Mouse (Mus musculus): Measurements from ENCODE around the gene Gatad2b. TPM values are rescaled to one million over a fixed set of nuclear protein-coding genes. Genes with fewer than 3 reads are reported as not detected.
"Not testable (repeated sequence)": the region's sequence is repeated elsewhere in the genome, so short reads cannot be mapped to it uniquely, and the experiment has no call there.

The Gatad2b gene
- polyA plus RNA-seq, 1 experiment, result 0.37 TPM

- Histone ChIP-seq H3K4me3 (replicated peaks) (no peak overlapping the region), H3K4me1 (ENCODE audit: control insufficient read depth) (no peaks in the 10 kb centered on the region), H3K36me3 (ENCODE audit: control insufficient read depth) (peaks cover 4% of the 10 kb centered on the region), H3K27me3 (ENCODE audit: control insufficient read depth) (no peaks in the 10 kb centered on the region), H3K9me3 (ENCODE audit: control insufficient read depth, low read length) (no peaks in the 10 kb centered on the region)
- TF ChIP-seq TAL1 (IDR thresholded peaks at IDR 0.05; ENCODE audit: low read length) (no peak), GATA1 (IDR thresholded peaks at IDR 0.05; ENCODE audit: low read length) (no peak)
Measured at GRCm38 (mm10) chr3:90332485-90332884, 39.5 kb downstream of the Gatad2b start.

- Histone ChIP-seq H3K36me3 (ENCODE audit: control insufficient read depth) (peaks cover 4% of the 10 kb centered on the region), H3K27me3 (ENCODE audit: control insufficient read depth) (no peaks in the 10 kb centered on the region), H3K9me3 (ENCODE audit: control insufficient read depth, low read length) (no peaks in the 10 kb centered on the region), H3K4me3 (replicated peaks) (no peak overlapping the region), H3K4me1 (ENCODE audit: control insufficient read depth) (peaks cover 5% of the 10 kb centered on the region)
- TF ChIP-seq TAL1 (IDR thresholded peaks at IDR 0.05; ENCODE audit: low read length), result no peak
- no peak for TF ChIP-seq GATA1 (IDR thresholded peaks at IDR 0.05; ENCODE audit: low read length)
Measured at GRCm38 (mm10) chr3:90335517-90335916, 42.5 kb downstream of the Gatad2b start.

- TF ChIP-seq GATA1 (IDR thresholded peaks at IDR 0.05; ENCODE audit: low read length), result no peak
- no peak for TF ChIP-seq TAL1 (IDR thresholded peaks at IDR 0.05; ENCODE audit: low read length)
- H3K4me1 ChIP-seq (ENCODE audit: control insufficient read depth), result peaks cover 5% of the 10 kb centered on the region
- no peaks in the 10 kb centered on the region for H3K27me3 ChIP-seq (ENCODE audit: control insufficient read depth)
- H3K36me3 ChIP-seq (ENCODE audit: control insufficient read depth), result peaks cover 19% of the 10 kb centered on the region
- H3K4me3 ChIP-seq (replicated peaks), result no peak overlapping the region
- H3K9me3 ChIP-seq (ENCODE audit: control insufficient read depth, low read length), result no peaks in the 10 kb centered on the region
Measured at GRCm38 (mm10) chr3:90338190-90338589, 45.2 kb downstream of the Gatad2b start.

GRCm38 (mm10) chr3:90340177-90340576 is 47.2 kb downstream of the Gatad2b start:
- H3K36me3 ChIP-seq (ENCODE audit: control insufficient read depth), result peaks cover 27% of the 10 kb centered on the region
- no peaks in the 10 kb centered on the region for H3K27me3 ChIP-seq (ENCODE audit: control insufficient read depth)
- TF ChIP-seq GATA1 (IDR thresholded peaks at IDR 0.05; ENCODE audit: low read length), result no peak
- no peak for TF ChIP-seq TAL1 (IDR thresholded peaks at IDR 0.05; ENCODE audit: low read length)
- no peaks in the 10 kb centered on the region for H3K9me3 ChIP-seq (ENCODE audit: control insufficient read depth, low read length)
- H3K4me1 ChIP-seq (ENCODE audit: control insufficient read depth), result peaks cover 5% of the 10 kb centered on the region
- no peak overlapping the region for H3K4me3 ChIP-seq (replicated peaks)

- H3K4me3 ChIP-seq (replicated peaks); H3K27me3 ChIP-seq (ENCODE audit: control insufficient read depth); H3K9me3 ChIP-seq (ENCODE audit: control insufficient read depth, low read length); H3K4me1 ChIP-seq (ENCODE audit: control insufficient read depth): not testable (repeated sequence)
- H3K36me3 ChIP-seq (ENCODE audit: control insufficient read depth), result peaks cover 50% of the 10 kb centered on the region
Measured at GRCm38 (mm10) chr3:90342853-90343252, 49.9 kb downstream of the Gatad2b start.

GRCm38 (mm10) chr3:90347847-90348246 is 54.9 kb downstream of the Gatad2b start:
- no peaks in the 10 kb centered on the region; the same call in 1 of the 2 replicates for H3K4me1 ChIP-seq (ENCODE audit: control insufficient read depth)
- no peaks in the 10 kb centered on the region for H3K9me3 ChIP-seq (ENCODE audit: control insufficient read depth, low read length)
- TF ChIP-seq GATA1 (IDR thresholded peaks at IDR 0.05; ENCODE audit: low read length) (no peak), TAL1 (IDR thresholded peaks at IDR 0.05; ENCODE audit: low read length) (no peak)
- H3K27me3 ChIP-seq (ENCODE audit: control insufficient read depth), result no peaks in the 10 kb centered on the region
- no peak overlapping the region for H3K4me3 ChIP-seq (replicated peaks)
- peaks cover 76% of the 10 kb centered on the region for H3K36me3 ChIP-seq (ENCODE audit: control insufficient read depth)

GRCm38 (mm10) chr3:90357959-90358358 is 65.0 kb downstream of the Gatad2b start:
- Histone ChIP-seq H3K4me1 (ENCODE audit: control insufficient read depth) (peaks cover 4% of the 10 kb centered on the region), H3K9me3 (ENCODE audit: control insufficient read depth, low read length) (no peaks in the 10 kb centered on the region), H3K27me3 (ENCODE audit: control insufficient read depth) (no peaks in the 10 kb centered on the region), H3K36me3 (ENCODE audit: control insufficient read depth) (peaks cover 86% of the 10 kb centered on the region), H3K4me3 (replicated peaks) (no peak overlapping the region)
- TF ChIP-seq GATA1 (IDR thresholded peaks at IDR 0.05; ENCODE audit: low read length) (no peak), TAL1 (IDR thresholded peaks at IDR 0.05; ENCODE audit: low read length) (no peak)

- H3K27me3 ChIP-seq (ENCODE audit: control insufficient read depth), result no peaks in the 10 kb centered on the region
- H3K9me3 ChIP-seq (ENCODE audit: control insufficient read depth, low read length), result no peaks in the 10 kb centered on the region
- H3K36me3 ChIP-seq (ENCODE audit: control insufficient read depth), result peaks cover 76% of the 10 kb centered on the region
- H3K4me1 ChIP-seq (ENCODE audit: control insufficient read depth), result peaks cover 15% of the 10 kb centered on the region
- TF ChIP-seq TAL1 (IDR thresholded peaks at IDR 0.05; ENCODE audit: low read length) (no peak), GATA1 (IDR thresholded peaks at IDR 0.05; ENCODE audit: low read length) (no peak)
- no peak overlapping the region for H3K4me3 ChIP-seq (replicated peaks)
Measured at GRCm38 (mm10) chr3:90359230-90359629, 66.3 kb downstream of the Gatad2b start.

- Histone ChIP-seq H3K36me3 (ENCODE audit: control insufficient read depth) (peaks cover 54% of the 10 kb centered on the region), H3K9me3 (ENCODE audit: control insufficient read depth, low read length) (no peaks in the 10 kb centered on the region), H3K4me1 (ENCODE audit: control insufficient read depth) (peaks cover 26% of the 10 kb centered on the region), H3K27me3 (ENCODE audit: control insufficient read depth) (no peaks in the 10 kb centered on the region), H3K4me3 (replicated peaks) (no peak overlapping the region)
- TF ChIP-seq GATA1 (IDR thresholded peaks at IDR 0.05; ENCODE audit: low read length), result no peak
- TF ChIP-seq TAL1 (IDR thresholded peaks at IDR 0.05; ENCODE audit: low read length), result no peak
Measured at GRCm38 (mm10) chr3:90361476-90361875, 68.5 kb downstream of the Gatad2b start.

- H3K9me3 ChIP-seq (ENCODE audit: control insufficient read depth, low read length), result no peaks in the 10 kb centered on the region
- no peak for TF ChIP-seq TAL1 (IDR thresholded peaks at IDR 0.05; ENCODE audit: low read length)
- H3K36me3 ChIP-seq (ENCODE audit: control insufficient read depth), result peaks cover 45% of the 10 kb centered on the region
- no peak overlapping the region for H3K4me3 ChIP-seq (replicated peaks)
- no peaks in the 10 kb centered on the region for H3K27me3 ChIP-seq (ENCODE audit: control insufficient read depth)
- H3K4me1 ChIP-seq (ENCODE audit: control insufficient read depth), result peaks cover 35% of the 10 kb centered on the region
Measured at GRCm38 (mm10) chr3:90362346-90362745, 69.4 kb downstream of the Gatad2b start.

Data from erythroblast, embryonic 14.5 days (primary cell).